In the genomic region with DNA sequence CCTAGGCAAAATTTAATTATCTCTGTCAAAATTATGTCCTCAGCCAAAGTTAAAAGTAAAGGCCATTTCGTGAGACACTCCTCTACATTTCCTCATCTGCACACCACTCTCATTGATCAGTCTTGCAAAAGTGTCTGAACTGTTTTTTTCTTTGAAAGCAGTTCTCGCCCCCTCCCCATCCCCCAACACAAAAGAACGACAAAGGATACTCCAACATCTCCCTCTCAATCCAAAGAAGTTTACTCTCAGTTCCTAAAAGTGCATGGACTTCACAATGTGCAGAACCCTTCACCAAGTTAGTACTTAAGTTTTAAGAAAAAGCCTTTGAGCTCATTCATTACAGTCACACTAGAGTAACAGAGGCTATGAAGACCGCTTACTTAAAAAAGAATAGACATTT, we compare ENCODE assay signal across 8 mouse cellular contexts. TPM values are rescaled to one million over a fixed set of nuclear protein-coding genes. Genes with fewer than 3 reads are reported as not detected.
DNase-seq lines count a peak whose midpoint lies in the region; ATAC-seq and TF ChIP-seq lines count a peak whose summit lies in the region.

No protein-coding gene starts in this region.

- H3K27me3 ChIP-seq in heart, embryonic 15.5 days = no peaks in the 10 kb centered on the region
- no peaks in the 10 kb centered on the region for H3K27me3 ChIP-seq in embryonic facial prominence, embryonic 11.5 days (ENCODE audit: control insufficient read depth, insufficient read depth, low read length)
- H3K27me3 ChIP-seq in hindbrain, postnatal 0 days (ENCODE audit: insufficient read depth, low read length) = no peaks in the 10 kb centered on the region
- H3K27me3 ChIP-seq in midbrain, embryonic 16.5 days (ENCODE audit: control insufficient read depth, insufficient read depth, low read depth, low read length) = no peaks in the 10 kb centered on the region

- H3K4me1 ChIP-seq in heart, embryonic 15.5 days (replicated peaks) = peaks cover 11% of the 10 kb centered on the region
- H3K4me1 ChIP-seq in embryonic facial prominence, embryonic 11.5 days (ENCODE audit: control insufficient read depth, insufficient read depth, low read length) = no peaks in the 10 kb centered on the region
- H3K4me1 ChIP-seq in hindbrain, postnatal 0 days (ENCODE audit: insufficient read depth, low read length) = no peaks in the 10 kb centered on the region
- H3K4me1 ChIP-seq in midbrain, embryonic 16.5 days (ENCODE audit: control insufficient read depth, insufficient read depth, low read length) = peaks cover 9% of the 10 kb centered on the region

- no peak for ATAC-seq in heart, embryonic 15.5 days (replicated peaks; ENCODE audit: insufficient number of reproducible peaks, insufficient read depth, low FRiP score, low read depth)
- no peak for ATAC-seq in embryonic facial prominence, embryonic 11.5 days (replicated peaks; ENCODE audit: insufficient number of reproducible peaks, low FRiP score, low TSS enrichment, low read depth)
- ATAC-seq in hindbrain, postnatal 0 days = no peak
- ATAC-seq in midbrain, embryonic 16.5 days = no peak

- DNase-seq in heart, adult 18-20 months = no peak
- peak; percentile 27 for DNase-seq in embryonic facial prominence, embryonic 11.5 days (ENCODE audit: low spot score)
- DNase-seq in hindbrain, postnatal 0 days (ENCODE audit: low spot score) = peak; percentile 21
- DNase-seq in ovary, postnatal 14 days (ENCODE audit: low spot score) = no peak
- no peak for DNase-seq in gastrocnemius, adult 18-20 months (ENCODE audit: low spot score)
- DNase-seq in gastrocnemius, postnatal 36 days = no peak

- no peak overlapping the region for H3K27ac ChIP-seq in heart, embryonic 15.5 days
- no peak overlapping the region for H3K27ac ChIP-seq in embryonic facial prominence, embryonic 11.5 days (replicated peaks; ENCODE audit: low read depth, low read length)
- H3K27ac ChIP-seq in hindbrain, postnatal 0 days = peak overlapping the region; percentile 82
- no peak overlapping the region for H3K27ac ChIP-seq in midbrain, embryonic 16.5 days (ENCODE audit: low read length)

- H3K9me3 ChIP-seq in heart, embryonic 15.5 days (replicated peaks) = no peaks in the 10 kb centered on the region
- H3K9me3 ChIP-seq in embryonic facial prominence, embryonic 11.5 days (replicated peaks; ENCODE audit: control insufficient read depth, low read length) = no peaks in the 10 kb centered on the region
- no peaks in the 10 kb centered on the region for H3K9me3 ChIP-seq in hindbrain, postnatal 0 days (ENCODE audit: low read length)
- H3K9me3 ChIP-seq in midbrain, embryonic 16.5 days (replicated peaks; ENCODE audit: control insufficient read depth, low read length, poor library complexity, severe bottlenecking) = no peaks in the 10 kb centered on the region

- H3K36me3 ChIP-seq in heart, embryonic 15.5 days = no peaks in the 10 kb centered on the region
- no peaks in the 10 kb centered on the region for H3K36me3 ChIP-seq in embryonic facial prominence, embryonic 11.5 days (replicated peaks; ENCODE audit: control insufficient read depth, insufficient read depth, low read depth, low read length)
- H3K36me3 ChIP-seq in hindbrain, postnatal 0 days (ENCODE audit: insufficient read depth, low read length) = no peaks in the 10 kb centered on the region
- H3K36me3 ChIP-seq in midbrain, embryonic 16.5 days (ENCODE audit: control insufficient read depth, insufficient read depth, low read length) = no peaks in the 10 kb centered on the region

- H3K9ac ChIP-seq in heart, embryonic 15.5 days = no peak overlapping the region
- H3K9ac ChIP-seq in embryonic facial prominence, embryonic 11.5 days (replicated peaks; ENCODE audit: low read length) = no peak overlapping the region; the same call in 1 of the 2 replicates
- peak overlapping the region; percentile 53 for H3K9ac ChIP-seq in hindbrain, postnatal 0 days (replicated peaks; ENCODE audit: low read length)
- no peak overlapping the region for H3K9ac ChIP-seq in midbrain, embryonic 16.5 days (ENCODE audit: low read depth, low read length)

- H3K4me2 ChIP-seq in heart, embryonic 15.5 days = peak overlapping the region; percentile 74
- H3K4me2 ChIP-seq in embryonic facial prominence, embryonic 11.5 days (ENCODE audit: low read depth, low read length) = peak overlapping the region; percentile 54
- H3K4me2 ChIP-seq in hindbrain, postnatal 0 days (ENCODE audit: low read depth, low read length) = peak overlapping the region; percentile 90
- H3K4me2 ChIP-seq in midbrain, embryonic 16.5 days (ENCODE audit: low read length) = peak overlapping the region; percentile 72

- peak overlapping the region; percentile 15; the same call in 1 of the 2 replicates for H3K4me3 ChIP-seq in heart, embryonic 15.5 days
- H3K4me3 ChIP-seq in embryonic facial prominence, embryonic 11.5 days (ENCODE audit: low read depth, low read length) = peak overlapping the region; percentile 36
- H3K4me3 ChIP-seq in hindbrain, postnatal 0 days (ENCODE audit: low read length) = peak overlapping the region; percentile 51
- peak overlapping the region; percentile 50 for H3K4me3 ChIP-seq in midbrain, embryonic 16.5 days (ENCODE audit: low read depth, low read length)

- no peak for TF ChIP-seq CTCF in hindbrain, postnatal 0 days (IDR thresholded peaks at IDR 0.05; ENCODE audit: low read depth)

- WGBS in heart, embryonic 15.5 days = 47% methylated on average over 4 of the region's 4 CpGs
- 31% methylated on average over 4 of the region's 4 CpGs for WGBS in embryonic facial prominence, embryonic 11.5 days
- 12% methylated on average over 4 of the region's 4 CpGs for WGBS in hindbrain, postnatal 0 days
- WGBS in midbrain, embryonic 16.5 days = 9% methylated on average over 4 of the region's 4 CpGs

- intact Hi-C loops in gastrocnemius, postnatal 36 days (cut with DNase I) = loop anchor here (10.0 kb wide), 1 partner anchor 95 kb away; no protein-coding TSS in a partner anchor

RNA-seq across cellular contexts. Expression of gene Abcd2, which starts 1.6 kb away (rescaled TPM):
- polyA plus RNA-seq in heart, embryonic 15.5 days (2015; fragmentation: Nextera tagmentation; extraction: Ambion mirVana) = 0.55 and 1.0 TPM in 2 replicates
- 1 to 10 TPM; 5.2 to 6.9 TPM for total RNA-seq in heart, adult 18-20 months (2021)
- 9.2 and 10.1 TPM in 2 replicates for polyA plus RNA-seq in embryonic facial prominence, embryonic 11.5 days (2014; fragmentation: Nextera tagmentation; extraction: Ambion mirVana)
- total RNA-seq in hindbrain, postnatal 0 days (2014; rRNA removed) = 11.5 and 12.4 TPM in 2 replicates
- 11.2 and 12.7 TPM in 2 replicates for polyA plus RNA-seq in hindbrain, postnatal 0 days (2015; fragmentation: Nextera tagmentation; extraction: Ambion mirVana)
- polyA plus RNA-seq in midbrain, embryonic 16.5 days (2015; fragmentation: Nextera tagmentation; extraction: Ambion mirVana) = 6.2 TPM in 2 replicates
- total RNA-seq in gastrocnemius, adult 18-20 months (2021) = 10 to 100 TPM; 19.5 to 19.6 TPM
- 10 to 100 TPM; 20.0 to 20.4 TPM for total RNA-seq in gastrocnemius, postnatal 36 days (2021)

RNA-seq across cellular contexts. Expression of gene CN725425, which starts 9.3 kb away (rescaled TPM):
- polyA plus RNA-seq in heart, embryonic 15.5 days (2015; fragmentation: Nextera tagmentation; extraction: Ambion mirVana) = not detected in 2 replicates
- total RNA-seq in heart, adult 18-20 months (2021) = 1 to 10 TPM in 1 of 2 experiments, under 1 TPM in 1; 0.87 to 1.2 TPM
- polyA plus RNA-seq in embryonic facial prominence, embryonic 11.5 days (2014; fragmentation: Nextera tagmentation; extraction: Ambion mirVana) = not detected in 2 replicates
- total RNA-seq in hindbrain, postnatal 0 days (2014; rRNA removed) = not detected in 2 replicates
- 0.30 and 0.34 TPM in 2 replicates for polyA plus RNA-seq in hindbrain, postnatal 0 days (2015; fragmentation: Nextera tagmentation; extraction: Ambion mirVana)
- not detected in 2 replicates for polyA plus RNA-seq in midbrain, embryonic 16.5 days (2015; fragmentation: Nextera tagmentation; extraction: Ambion mirVana)
- total RNA-seq in gastrocnemius, adult 18-20 months (2021) = not detected
- not detected for total RNA-seq in gastrocnemius, postnatal 36 days (2021)

Comparison
In these comparisons a context has a peak if more than half of its experiments do, and no peak if none do; other contexts are left out.
1. DNase-seq: peak in embryonic facial prominence, embryonic 11.5 days (single experiment) and hindbrain, postnatal 0 days (single experiment); none in heart, adult 18-20 months (0 of 2), ovary, postnatal 14 days (single experiment), gastrocnemius, adult 18-20 months (single experiment) and gastrocnemius, postnatal 36 days (0 of 2).
2. Peak in every context shown above with its lines, with median percentiles within 50 percentile points of each other: H3K4me2 ChIP-seq and H3K4me3 ChIP-seq.